Mouse (Mus musculus) layer of hippocampus, postnatal 25 days (tissue): ENCODE measurements around the gene Apba2. TPM values are rescaled to one million over a fixed set of nuclear protein-coding genes. Genes with fewer than 3 reads are reported as not detected.

Experiments
- DNase-seq, 2 experiments: peaks; one replicate each; pipeline ENCODE4 v3.0.0; 2022; ENCODE audit warnings: mixed read lengths in 2 of 2, low spot score in 1 of 2; ENCODE audit errors: extremely low spot score in 1 of 2
- total RNA-seq, 2 experiments: library from RNA; stranded (reverse); gene quantifications; 2 replicates each; pipeline ENCODE4 v1.2.3; 2021

Apba2 gene
- total RNA-seq, 2 experiments from 2014 or later = 251 to 263 TPM

GRCm38 (mm10) chr7:64646046-64646445, 144.5 kb downstream of the Apba2 start:
- DNase-seq = no peak

- no peak for DNase-seq
Observed at GRCm38 (mm10) chr7:64648947-64649607, 147.6 kb downstream of the Apba2 start.

- no peak for DNase-seq
Observed at GRCm38 (mm10) chr7:64651963-64652362, 150.5 kb downstream of the Apba2 start.

GRCm38 (mm10) chr7:64656787-64657186, 155.3 kb downstream of the Apba2 start:
- no peak for DNase-seq

GRCm38 (mm10) chr7:64658914-64659313, 157.4 kb downstream of the Apba2 start:
- DNase-seq = no peak

- DNase-seq = no peak
Observed at GRCm38 (mm10) chr7:64659328-64659727, 157.8 kb downstream of the Apba2 start.

- no peak for DNase-seq
Observed at GRCm38 (mm10) chr7:64662506-64662905, 161.0 kb downstream of the Apba2 start.

- DNase-seq = no peak
Observed at GRCm38 (mm10) chr7:64663600-64663999, 162.1 kb downstream of the Apba2 start.

- no peak for DNase-seq
Observed at GRCm38 (mm10) chr7:64665120-64665519, 163.6 kb downstream of the Apba2 start.

- no peak for DNase-seq
Observed at GRCm38 (mm10) chr7:64665716-64666298, 164.3 kb downstream of the Apba2 start.

- DNase-seq = no peak
Observed at GRCm38 (mm10) chr7:64667959-64668358, 166.5 kb downstream of the Apba2 start.

- DNase-seq = no peak
Observed at GRCm38 (mm10) chr7:64679771-64680479, 178.4 kb downstream of the Apba2 start.

- no peak for DNase-seq
Observed at GRCm38 (mm10) chr7:64684893-64685292, 183.4 kb downstream of the Apba2 start.

GRCm38 (mm10) chr7:64688115-64688817, 186.8 kb downstream of the Apba2 start:
- DNase-seq = no peak

GRCm38 (mm10) chr7:64691831-64692230, 190.3 kb downstream of the Apba2 start:
- no peak for DNase-seq

- DNase-seq = no peak
Observed at GRCm38 (mm10) chr7:64694937-64695336, 193.4 kb downstream of the Apba2 start.

- DNase-seq = no peak
Observed at GRCm38 (mm10) chr7:64696521-64697281, 195.2 kb downstream of the Apba2 start.

GRCm38 (mm10) chr7:64697791-64698337, 196.4 kb downstream of the Apba2 start:
- no peak for DNase-seq

- DNase-seq = no peak
Observed at GRCm38 (mm10) chr7:64704060-64704595, 202.6 kb downstream of the Apba2 start.

- no peak for DNase-seq
Observed at GRCm38 (mm10) chr7:64708176-64708575, 206.7 kb downstream of the Apba2 start.
